Mouse (Mus musculus) kidney, adult 9 months (tissue): ENCODE results near the gene Esr1.
"Not testable (repeated sequence)": the region's sequence is repeated elsewhere in the genome, so short reads cannot be mapped to it uniquely, and the experiment has no call there.

ENCODE experiments used
- DNase-seq: peaks from one replicate; pipeline ENCODE4 v3.0.0; 2022

Gene Esr1

DNA sequence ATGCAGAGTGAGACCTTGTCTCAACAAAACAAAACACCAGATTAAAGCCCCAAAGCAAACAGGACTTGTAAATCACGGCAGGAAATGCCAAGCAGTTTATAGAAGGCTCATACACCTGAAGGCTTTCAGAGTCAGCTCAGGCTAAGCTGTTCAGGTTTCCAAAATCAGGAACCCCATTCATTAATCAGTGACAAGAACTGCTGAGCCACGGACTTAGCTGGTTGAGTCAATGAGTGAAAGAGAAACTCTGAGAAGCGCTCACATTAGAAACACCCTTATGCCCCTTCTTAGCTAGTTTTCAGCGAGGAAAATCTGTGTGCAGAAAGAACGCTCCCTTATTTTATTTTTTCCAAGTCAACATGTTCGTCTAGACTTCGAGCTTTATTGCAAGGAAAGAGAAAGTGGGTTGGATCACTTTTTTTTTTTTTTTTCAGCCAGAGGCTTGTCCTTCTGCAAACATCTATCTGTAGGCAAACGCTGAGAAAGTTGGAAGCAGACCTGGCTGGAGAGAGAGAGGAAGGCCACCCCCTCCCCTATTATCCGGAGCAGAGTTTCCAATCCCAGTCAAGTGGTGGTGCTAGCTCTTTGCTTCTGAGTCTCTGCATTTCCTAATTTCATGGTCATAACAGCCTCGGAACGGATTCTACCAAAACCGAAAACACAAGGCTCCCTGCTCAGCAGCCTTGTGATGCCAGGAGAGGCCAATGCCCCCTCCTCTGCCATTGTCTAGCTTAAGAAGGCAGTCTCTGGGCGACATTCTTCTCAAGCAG, at the start of gene Esr1:
Esr1 (plus strand) TSS at position 208 of the 770 bp plus-strand sequence.
- DNase-seq, result peak; percentile 76

DNA sequence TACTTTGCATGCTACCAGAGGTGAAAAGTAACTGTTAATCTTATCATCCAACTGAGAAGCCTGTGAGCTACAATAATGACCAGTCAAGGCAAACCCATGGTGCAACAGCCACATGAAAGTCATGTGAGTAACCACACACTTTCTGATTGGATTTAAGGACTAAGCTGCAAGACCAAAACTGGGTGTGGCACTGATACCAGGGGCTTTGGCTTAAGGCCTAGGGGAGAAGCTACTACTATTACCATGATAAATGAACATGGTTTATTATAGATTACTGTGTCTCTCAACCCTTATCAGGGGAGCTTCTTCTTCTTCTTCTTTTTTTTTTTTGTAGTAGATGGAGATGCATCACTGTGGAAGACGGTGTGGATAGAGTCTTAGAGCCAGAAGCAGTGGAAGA, 46.2 kb upstream of the Esr1 start:
- no peak for DNase-seq

GRCm38 (mm10) chr10:4570778-4571177, 40.6 kb upstream of the Esr1 start:
- no peak for DNase-seq

- no peak for DNase-seq
These were observed 40.1 kb upstream of the Esr1 start for GRCm38 (mm10) chr10:4571304-4571703.

DNA sequence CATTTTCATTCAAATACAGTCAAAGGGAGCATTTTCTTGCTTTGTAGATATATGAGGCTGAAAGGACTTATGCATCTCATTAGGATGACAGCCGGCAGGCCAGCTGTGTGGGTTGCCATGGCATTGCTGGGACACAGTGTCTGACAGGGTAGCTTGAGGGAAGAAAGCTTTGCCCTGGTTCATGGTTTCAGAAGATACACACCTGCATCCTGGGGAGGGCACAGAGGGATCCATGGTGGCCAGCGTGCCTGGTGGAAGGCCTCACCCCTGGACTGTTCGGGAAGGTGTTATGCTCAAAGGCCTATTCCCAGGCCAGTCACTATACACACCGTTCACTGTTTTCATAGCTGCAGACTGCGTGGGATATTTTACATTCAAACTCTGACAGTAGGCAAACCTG, 29.5 kb upstream of the Esr1 start:
- no peak for DNase-seq

- DNase-seq, result peak; percentile 39
These were observed 24.7 kb upstream of the Esr1 start for GRCm38 (mm10) chr10:4586691-4587090.

- DNase-seq, result no peak
These were observed 21.8 kb upstream of the Esr1 start for GRCm38 (mm10) chr10:4589576-4589975.

DNA sequence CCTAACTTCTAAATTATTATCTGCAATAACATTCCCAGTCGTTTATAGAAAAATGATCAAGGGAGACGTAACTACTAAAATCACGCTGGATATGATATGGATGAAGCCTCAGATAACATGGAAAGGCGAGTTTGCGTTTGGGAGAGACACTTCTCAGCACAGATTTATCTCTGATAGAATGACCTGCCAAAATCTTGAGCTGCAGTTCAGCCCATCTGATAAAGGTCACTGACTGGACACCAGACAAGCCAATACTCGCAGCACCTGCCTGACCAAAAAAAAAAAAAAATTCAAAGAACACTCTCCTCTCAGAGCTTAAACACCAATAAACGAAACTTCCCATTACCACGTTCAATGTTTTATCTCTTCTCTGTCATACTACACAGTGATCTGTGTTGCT, 20.4 kb upstream of the Esr1 start:
- DNase-seq, result no peak

GRCm38 (mm10) chr10:4593828-4594227, 17.6 kb upstream of the Esr1 start:
- DNase-seq, result no peak

DNA sequence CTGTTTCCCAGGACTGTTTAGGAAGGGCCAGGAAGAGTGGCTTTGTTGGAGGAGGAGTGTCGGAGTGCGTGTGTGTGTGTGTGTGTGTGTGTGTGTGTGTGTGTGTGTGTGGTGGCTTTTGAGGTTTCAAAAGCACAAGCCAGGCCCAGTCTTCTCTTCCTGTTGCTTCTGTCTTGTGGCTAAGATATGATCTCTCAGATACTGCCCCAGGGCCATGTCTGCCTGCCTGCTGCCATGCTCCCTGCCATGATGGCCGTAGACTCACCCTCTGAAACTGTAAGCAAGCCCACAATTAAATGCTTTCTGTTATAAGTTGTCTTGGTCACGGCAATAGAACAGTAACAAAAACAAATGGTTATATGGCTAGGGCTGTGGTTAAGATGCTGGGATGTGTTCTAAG, 14.2 kb upstream of the Esr1 start:
- DNase-seq, result no peak

GRCm38 (mm10) chr10:4598244-4598842, 13.1 kb upstream of the Esr1 start:
- DNase-seq, result peak; percentile 74

- DNase-seq, result no peak
These were observed 12.5 kb upstream of the Esr1 start for GRCm38 (mm10) chr10:4598916-4599315.

GRCm38 (mm10) chr10:4599591-4599990, 11.8 kb upstream of the Esr1 start:
- DNase-seq, result no peak

GRCm38 (mm10) chr10:4600796-4601474, 10.5 kb upstream of the Esr1 start:
- no peak for DNase-seq

- not testable (repeated sequence) for DNase-seq
These were observed 9.8 kb upstream of the Esr1 start for GRCm38 (mm10) chr10:4601612-4602011.

GRCm38 (mm10) chr10:4602466-4602865, 8.9 kb upstream of the Esr1 start:
- no peak for DNase-seq

DNA sequence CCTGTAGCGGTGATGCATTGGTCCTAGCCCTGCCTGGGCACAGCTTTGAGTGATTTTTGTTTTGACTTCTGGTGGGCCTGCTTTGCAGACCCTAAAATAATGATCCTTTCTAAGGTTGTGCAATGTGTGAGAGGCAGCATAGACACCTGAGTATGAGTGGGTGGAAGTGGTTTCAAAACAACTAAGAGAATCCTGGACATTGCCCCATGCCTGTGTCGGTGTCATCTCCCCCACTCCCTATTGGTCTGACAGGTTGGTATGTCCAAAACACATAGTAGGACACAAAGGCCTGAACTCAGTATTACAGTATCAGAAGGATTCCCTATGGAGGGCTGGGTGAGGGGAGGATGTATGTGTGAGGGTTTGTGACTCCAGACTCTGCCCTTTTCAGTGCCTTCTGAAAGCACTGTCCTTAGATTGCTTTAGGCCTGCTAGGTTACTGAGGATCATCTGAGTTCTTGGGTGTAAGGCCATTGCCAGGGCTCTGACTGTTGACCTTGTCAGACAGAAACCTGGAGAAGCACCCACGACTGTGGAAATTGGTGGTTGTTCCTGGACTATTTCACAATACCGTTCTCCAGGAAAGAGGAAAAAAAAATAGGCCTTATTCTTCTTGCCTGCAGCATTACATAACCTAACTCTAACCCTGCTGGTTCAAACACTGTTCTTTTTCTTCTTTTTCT, 6.7 kb upstream of the Esr1 start:
- no peak for DNase-seq

GRCm38 (mm10) chr10:4610234-4610633, 1.2 kb upstream of the Esr1 start:
- no peak for DNase-seq

DNA sequence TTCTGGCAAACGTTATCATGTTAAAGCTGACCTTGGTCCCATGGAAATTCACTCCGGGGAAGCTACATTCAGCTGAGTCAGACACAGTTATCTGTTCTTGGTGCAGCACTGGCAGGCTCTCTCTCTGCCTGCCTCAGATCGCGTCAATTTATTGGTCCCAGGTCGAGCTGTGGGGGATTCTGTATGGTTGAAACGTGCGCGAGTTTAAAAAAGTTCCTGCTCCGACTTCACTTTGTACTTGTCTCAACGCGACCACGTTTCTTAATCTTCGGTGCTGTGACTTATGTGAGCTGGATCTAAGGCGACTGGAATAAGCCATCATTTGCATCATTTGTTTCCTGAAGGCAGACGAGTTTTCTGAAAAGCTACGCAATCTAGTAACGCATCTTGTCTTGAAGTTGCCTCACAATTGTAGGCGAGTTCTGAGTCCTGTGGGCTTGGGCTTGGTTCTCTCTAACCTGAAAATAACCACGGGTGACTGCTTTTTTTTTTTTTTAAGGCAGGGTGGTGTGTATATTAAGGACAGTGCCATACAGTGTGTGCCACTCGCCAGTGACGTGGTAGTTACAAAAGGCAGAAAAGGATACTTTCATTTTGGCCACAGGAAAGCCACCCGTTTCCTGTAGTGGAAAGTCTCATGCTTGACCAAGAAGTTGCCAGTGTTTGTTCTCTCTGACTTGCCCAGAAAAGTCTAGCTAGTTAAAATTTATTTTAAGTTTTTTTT, 1.1 kb downstream of the Esr1 start:
- DNase-seq, result peak; percentile 32

DNA sequence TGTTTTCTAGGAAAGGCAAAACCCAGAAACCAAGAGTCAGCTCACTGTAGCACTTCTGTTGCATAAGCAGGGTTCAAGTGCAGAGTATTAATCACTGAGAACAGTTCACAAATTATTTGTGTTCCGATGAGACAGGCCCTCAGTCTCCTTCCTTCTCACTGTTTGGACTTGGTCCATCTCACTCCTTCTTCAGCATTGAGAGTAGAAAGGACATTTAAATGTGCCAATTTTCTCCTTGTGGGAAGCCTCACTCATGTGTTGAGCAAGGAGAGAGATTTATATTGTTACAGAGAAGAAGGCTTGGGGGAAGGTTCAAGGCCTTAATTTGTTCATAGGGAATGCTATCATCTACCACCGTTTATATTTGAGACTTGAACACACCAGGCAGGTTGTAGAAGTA, 6.6 kb downstream of the Esr1 start:
- peak; percentile 50 for DNase-seq

DNA sequence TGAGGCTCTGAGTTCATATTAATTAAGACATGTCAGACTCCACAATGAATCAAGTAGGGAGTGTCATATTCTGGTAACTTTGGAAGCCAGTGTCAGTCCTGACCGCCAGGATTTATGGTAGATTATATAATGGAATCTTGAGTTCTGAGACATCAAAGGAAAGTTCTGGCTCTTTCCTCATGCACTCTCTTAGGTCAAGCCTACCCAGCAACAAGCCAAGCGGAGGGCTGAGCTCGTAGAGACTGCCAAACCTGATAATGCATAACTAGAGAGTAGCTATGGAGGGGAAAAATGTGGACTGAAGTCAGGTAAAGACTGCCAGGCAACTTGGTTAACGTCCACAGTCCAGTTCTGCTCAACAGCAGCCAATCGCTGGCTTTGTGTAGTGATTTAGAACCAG, 7.3 kb downstream of the Esr1 start:
- DNase-seq, result peak; percentile 83

DNA sequence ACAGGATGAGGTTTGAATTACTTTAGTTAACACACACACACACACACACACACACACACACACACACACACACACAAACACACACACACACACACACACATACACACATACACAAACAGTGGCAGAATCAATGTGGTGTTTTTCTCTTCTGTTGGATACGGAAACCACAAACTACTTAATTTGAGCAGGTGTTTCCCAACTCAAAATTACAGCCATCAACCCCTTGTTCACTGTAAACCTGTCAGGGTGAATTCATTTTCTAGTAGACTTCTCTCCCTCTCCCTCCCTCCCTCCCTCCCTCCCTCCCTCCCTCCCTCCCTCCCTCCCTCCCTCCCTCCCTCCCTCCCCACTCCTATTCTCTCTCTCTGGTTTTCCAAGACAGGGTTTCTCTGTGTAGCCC, 8.0 kb downstream of the Esr1 start:
- not testable (repeated sequence) for DNase-seq
